Mouse (Mus musculus) T-cell, adult 66 days (primary cell): Measurements from ENCODE around the gene Ccdc66. TPM values are rescaled to one million over a fixed set of nuclear protein-coding genes. Genes with fewer than 3 reads are reported as not detected.

Source experiments
- total RNA-seq, 2 experiments: library from RNA; stranded (reverse); gene quantifications; 3 replicates in 1 of 2; 4 replicates in 1 of 2; pipeline ENCODE4 v1.2.4; 2023

Gene Ccdc66
- total RNA-seq = 10 to 100 TPM; 18.3 to 20.7 TPM

GRCm38 (mm10) chr14:27507894-27508643 is at the start of gene Ccdc66:
Gene Ccdc66 (minus strand): TSS chr14:27508460.

Other genes starting within 250 kb of the Ccdc66 start
- 10 to 100 TPM; 58.3 to 61.4 TPM for gene Fam208a, start 79.6 kb downstream of the Ccdc66 start, total RNA-seq
- gene Erc2, start 114.0 kb upstream of the Ccdc66 start, total RNA-seq = not detected